Mouse (Mus musculus): ENCODE measurements around the gene Cnot1.

Cnot1 gene

GRCm38 (mm10) chr8:95727625-95728024 lies 79.6 kb downstream of the Cnot1 start:
- no peak for DNase-seq (ENCODE audit: low spot score in 2 of 2)

DNA sequence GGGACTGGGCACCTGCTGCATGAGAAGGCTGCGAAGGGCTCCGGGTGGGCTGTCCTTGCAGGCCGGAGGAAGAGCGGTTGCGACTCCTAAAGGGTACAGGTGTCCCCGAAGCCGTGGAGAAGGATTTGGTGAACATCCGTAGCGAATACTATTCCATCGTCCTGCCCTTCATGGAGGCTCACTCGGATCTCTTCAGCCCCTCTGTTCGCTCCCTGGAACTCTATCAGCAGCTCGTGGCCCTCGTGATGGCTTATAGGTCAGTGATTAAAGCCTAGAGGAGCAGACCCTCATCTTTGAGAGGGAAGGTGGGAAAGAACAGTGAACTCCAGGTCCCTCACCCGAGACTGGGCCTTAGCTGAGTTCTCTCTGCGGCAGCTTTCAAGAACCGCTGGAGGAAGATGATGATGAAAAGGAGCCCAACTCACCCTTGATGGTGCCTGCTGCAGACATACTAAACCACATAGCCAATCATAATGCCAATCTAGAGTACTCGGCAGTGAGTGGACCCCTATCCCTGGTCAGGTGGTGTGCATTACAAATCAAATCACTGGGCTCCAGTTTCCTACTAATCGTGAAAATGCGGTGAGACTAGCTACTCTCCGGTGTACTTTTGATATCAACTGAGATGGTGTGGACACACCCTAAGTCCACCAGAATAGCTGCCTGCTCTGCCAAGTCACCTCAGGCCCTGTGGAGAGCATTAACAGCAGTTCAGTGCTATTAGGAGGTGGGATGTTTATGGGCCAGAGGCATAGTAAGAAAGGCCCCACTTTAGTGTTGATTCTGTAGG lies 90.5 kb downstream of the Cnot1 start:
- DNase-seq (ENCODE audit: low spot score in 2 of 2): no peak

DNA sequence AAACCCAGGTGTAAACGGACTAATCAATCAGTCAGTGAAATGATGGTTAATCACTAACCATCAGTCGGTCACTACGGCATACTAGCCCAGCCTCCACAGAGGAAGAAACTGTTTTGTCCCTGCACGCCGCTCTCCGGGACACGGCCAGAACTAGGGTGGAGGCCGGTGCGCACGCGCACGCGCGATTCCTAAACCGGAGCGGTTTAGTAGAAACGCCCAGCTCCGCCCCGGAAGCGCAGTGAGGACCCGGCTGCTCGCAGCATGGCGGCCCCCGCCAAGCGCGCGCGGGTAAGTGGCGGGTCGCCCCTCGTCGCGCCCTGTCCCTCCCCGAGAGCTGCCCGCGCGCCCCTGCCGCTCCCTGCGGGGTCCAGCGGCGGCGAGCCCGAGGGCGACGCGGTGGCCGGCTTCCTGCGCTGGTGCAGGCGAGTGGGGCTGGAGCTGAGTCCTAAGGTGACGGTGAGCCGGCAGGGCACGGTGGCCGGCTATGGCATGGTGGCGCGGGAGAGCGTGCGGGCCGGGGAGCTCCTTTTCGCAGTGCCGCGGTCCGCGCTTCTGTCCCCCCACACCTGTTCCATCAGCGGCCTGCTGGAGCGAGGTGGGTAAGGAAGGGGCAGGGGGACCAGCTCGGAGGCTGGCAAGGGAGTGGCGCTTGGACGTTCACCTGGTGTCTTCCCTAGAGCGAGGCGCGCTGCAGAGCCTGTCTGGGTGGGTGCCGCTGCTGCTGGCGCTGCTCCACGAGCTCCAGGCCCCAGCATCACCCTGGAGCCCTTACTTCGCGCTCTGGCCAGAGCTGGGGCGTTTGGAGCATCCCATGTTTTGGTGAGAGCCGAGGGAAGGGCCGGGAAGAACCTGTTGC lies 91.4 kb downstream of the Cnot1 start, which contains the start of gene Setd6:
Gene Setd6 (plus strand): TSS at position 206 of the 856 bp plus-strand sequence.
- DNase-seq (ENCODE audit: low spot score in 2 of 2): peak; percentile 83 to 91

- DNase-seq (ENCODE audit: low spot score in 2 of 2): no peak
Measured at GRCm38 (mm10) chr8:95714837-95715413, 92.3 kb downstream of the Cnot1 start.

DNA sequence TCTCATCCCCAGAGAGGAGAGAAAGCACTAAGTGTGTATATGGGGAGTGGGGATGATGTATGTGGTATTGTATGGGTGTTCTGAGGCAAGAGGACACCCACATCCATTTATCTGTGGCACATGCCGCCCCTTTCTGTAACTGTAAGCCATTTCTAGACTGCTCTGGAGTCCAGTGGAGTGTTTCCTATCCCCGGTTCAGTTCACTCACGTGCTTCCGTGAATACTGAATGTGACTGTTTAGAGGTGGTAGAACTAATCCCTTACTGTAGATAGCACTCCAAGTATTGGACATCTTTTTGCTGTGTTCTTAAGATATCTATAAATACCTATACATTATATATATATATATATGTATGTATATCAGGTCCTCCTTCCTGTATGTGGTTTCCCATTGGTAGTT lies 92.9 kb downstream of the Cnot1 start:
- no peak for DNase-seq (ENCODE audit: low spot score in 2 of 2)

DNA sequence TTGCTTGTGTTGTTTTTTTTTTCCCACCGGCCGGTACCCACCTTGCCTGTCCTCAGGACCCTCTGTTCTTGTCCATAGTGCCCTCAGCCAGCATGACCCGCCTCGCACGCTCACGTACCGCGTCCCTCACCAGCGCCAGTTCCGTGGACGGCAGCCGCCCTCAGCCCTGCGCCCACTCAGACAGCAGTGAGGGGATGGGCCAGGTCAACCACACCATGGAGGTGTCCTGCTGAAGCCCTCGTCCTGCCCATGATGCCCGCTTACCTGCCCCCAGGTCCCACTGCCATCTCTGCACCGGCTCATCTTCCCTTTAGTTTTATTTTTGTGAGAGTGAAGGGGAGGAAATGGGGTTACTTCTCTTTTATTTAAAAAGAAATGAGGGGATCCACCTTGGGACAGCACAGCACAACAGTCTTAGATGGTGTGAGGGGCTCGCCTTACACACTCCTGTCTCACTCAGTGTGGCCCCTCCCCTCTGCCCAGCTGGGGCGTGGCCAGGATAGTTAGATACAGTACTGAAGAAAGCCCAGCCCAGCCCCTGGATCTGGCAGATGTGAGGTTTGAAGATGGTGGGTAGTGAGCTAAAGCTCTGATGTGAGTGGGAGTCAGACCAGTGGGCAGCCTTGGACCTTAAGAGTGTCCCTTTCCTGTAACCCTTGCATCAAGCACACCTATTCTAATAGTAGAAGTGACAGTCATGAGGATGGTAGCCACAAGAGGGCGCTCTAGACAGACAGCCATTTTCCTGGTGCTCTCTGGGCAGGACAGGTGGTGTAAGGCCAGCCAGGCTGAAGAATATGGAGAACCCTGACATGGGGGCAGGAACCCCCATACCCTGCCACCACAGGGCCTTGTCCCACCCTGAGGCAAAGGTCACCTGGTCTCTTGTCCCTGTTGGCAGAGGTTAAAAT lies 93.9 kb downstream of the Cnot1 start:
- DNase-seq (ENCODE audit: low spot score in 2 of 2): peak; percentile 76 to 92

DNA sequence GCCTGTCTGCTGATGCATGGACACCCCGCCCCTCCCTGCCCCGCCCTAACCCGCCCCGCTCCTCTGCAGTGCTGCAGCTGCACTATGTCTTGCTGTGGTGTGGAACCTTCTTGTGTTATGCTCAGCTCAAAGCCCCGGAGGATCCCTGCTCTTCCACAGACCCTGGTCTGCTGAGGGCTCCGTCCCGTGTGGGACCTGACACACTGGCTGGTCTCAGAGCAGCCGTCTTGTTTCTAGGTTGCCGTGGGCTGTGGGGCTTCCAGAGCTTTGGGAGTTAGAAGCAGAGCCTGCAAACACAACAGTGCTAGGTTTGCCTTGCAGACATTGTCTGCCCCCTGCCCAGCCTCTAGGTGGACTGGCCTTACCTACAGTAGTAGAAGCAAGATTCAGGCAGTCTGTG lies 94.9 kb downstream of the Cnot1 start:
- no peak for DNase-seq (ENCODE audit: low spot score in 2 of 2)

GRCm38 (mm10) chr8:95711029-95711428 lies 96.2 kb downstream of the Cnot1 start:
- DNase-seq (ENCODE audit: low spot score in 2 of 2): no peak

DNA sequence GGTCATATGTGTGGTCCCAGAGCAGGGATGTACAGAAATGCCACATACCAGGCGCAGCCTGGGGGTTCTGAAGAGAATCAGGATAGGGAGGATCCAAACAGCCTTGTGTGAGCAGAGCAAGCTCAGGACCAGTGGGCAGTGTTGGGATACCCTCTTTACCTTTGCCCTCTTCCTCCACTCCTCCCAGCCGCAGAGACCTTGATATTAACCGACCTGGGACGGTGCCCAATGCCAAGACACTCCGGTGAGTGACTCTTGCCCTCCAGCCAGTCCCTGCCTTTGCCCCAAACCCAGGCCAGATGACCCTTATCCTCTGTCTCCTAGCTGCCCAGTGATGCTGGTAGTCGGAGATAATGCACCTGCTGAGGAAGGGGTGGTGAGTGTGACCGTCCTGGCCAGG lies 97.7 kb downstream of the Cnot1 start:
- DNase-seq (ENCODE audit: low spot score in 2 of 2): no peak

DNA sequence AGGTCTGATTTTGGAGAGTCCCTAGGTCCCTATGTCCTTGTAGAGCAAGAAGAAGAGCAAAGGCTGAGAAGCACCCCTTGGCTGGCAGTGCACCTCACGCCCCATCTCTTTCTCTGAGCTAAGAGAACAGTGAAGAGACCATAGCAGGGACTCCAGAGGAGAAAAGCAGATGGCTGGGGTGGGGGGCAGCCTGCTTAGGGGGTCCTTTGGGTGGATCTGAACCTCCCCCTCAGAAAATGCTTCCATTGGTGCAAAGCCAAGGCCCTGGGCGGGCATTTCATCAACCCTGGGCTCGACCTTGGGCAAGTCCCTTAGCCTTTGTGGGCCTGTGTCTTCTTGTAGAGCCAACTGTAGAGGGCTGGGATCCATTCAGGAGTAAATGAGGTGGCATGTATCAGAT lies 102.7 kb downstream of the Cnot1 start:
- no peak for DNase-seq (ENCODE audit: low spot score in 2 of 2)

GRCm38 (mm10) chr8:95703461-95704260 lies 103.6 kb downstream of the Cnot1 start:
- no peak for DNase-seq (ENCODE audit: low spot score in 2 of 2)

GRCm38 (mm10) chr8:95702480-95703446 lies 104.5 kb downstream of the Cnot1 start:
- peak; percentile 63 to 78 for DNase-seq (ENCODE audit: low spot score in 2 of 2)

DNA sequence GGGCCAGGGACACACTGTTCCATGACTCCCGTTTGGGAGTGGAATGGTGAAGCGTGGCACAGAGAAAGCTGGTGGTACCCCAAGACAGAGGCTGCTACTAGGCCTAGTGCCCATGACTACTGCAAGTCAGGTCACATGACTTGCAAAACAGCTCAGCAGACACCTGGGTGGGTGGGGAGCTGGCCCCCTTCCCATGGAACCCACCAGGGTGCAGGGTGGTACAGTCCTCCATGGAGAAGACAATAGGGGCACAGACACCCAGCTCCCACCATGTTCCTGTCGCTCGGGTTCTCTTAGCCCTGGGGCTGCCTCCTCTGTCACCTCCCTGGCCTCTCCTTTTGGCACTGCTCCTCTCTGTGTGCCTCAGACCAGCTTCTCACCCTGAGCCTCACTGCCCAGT lies 105.5 kb downstream of the Cnot1 start:
- no peak for DNase-seq (ENCODE audit: low spot score in 2 of 2)

- DNase-seq (ENCODE audit: low spot score in 2 of 2): no peak
Measured at GRCm38 (mm10) chr8:95700282-95700681, 107.0 kb downstream of the Cnot1 start.

GRCm38 (mm10) chr8:95698179-95698578 lies 109.1 kb downstream of the Cnot1 start:
- DNase-seq (ENCODE audit: low spot score in 2 of 2): no peak

GRCm38 (mm10) chr8:95697128-95697527 lies 110.1 kb downstream of the Cnot1 start:
- peak; percentile 71 to 89 for DNase-seq (ENCODE audit: low spot score in 2 of 2)

DNA sequence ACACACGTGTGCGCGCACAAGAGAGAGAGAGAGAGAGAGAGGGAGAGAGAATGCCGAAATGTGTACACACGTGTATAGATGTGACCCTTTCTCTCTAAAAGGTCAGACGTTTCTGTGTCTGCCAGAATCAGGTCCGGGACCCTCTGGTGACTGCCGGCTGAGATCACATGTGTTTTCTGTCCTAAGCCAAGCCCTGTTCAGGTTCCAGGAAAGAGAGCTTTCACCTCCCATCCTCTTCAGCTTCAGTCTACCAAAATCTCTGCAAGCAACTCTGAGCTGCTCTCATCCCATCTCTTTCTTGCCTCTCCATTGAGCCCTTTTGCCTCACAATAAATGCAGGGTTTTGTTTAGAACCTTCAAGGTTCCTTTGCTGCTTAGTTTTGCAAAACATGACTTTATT lies 110.6 kb downstream of the Cnot1 start:
- DNase-seq (ENCODE audit: low spot score in 2 of 2): no peak

DNA sequence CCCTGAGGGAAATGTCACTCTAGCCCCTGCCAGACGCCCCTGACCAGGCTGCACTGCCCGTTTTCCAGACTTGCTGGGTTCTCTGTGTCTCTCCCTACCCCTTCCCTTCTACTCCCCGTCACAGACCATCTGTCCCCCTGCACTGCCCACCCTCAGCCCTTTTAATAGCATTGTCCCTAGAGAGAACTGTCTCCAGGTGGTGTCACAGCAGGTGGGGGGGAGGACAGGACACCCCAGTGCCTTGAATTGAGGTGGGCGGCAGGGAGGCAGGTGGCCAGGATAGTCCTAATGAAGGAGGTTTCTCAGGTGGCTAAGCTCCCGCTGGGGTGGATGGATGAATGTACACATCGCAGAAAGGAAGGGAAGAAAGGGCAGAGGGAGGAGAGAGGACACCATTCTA lies 112.6 kb downstream of the Cnot1 start:
- DNase-seq (ENCODE audit: low spot score in 2 of 2): no peak

DNA sequence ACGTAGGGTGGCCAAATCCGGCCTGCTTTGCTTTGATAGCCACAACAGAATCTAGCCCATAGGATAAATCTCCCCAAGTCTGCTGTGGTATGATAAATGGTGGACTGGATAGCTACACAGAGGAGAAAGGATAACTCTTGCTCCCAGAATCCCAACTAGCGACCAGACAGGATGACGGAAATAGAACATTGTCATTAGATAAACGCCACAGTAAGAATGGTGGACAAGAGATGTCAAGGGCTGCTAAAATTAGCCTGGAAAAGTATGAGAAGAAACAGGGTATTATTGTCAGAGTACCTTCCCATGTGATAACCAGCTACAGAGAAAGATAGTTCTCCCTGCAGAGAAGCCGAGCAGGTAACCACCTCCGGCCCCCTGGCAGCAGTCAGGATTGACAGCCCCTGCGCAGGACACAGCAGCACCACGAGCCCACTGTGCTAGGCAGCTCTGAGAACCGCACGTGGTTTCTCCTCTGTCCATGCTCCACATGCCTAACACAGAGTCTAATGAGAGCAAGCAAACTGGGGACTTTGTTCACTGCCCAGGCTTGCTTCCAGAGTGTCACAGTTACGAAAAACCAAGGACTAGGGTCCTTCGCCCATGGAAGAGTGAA lies 116.2 kb downstream of the Cnot1 start:
- no peak for DNase-seq (ENCODE audit: low spot score in 2 of 2)

Data from spleen, postnatal 4 days (tissue).